24 mouse cellular contexts compared by ENCODE assay signal in the genomic region with DNA sequence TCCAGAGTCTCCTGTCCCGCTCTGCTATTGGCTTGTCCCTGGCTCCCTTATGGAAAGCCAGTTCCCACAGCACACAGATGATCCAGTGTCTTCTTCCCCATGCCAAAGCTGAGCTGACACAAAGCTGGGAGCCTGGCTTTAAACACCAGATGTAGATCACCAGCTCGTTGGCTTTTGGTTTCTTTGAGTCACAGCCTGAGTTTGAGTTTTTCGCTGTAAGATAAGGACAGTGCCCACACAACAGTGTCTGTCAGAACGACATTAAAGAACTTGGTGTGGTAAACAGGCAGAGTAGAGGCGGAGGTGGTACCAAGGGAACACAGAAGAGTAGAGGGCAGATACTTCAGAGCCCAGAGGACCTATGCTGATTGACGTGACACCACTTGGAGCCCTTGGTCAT.
"Had no signal": no experiment of that assay in that cellular context is flagged by ENCODE, and none has a peak within 500 bp of the region (broad histone marks: within the 10 kb centered on the region; RNA-seq: fewer than 3 reads in every experiment).

No protein-coding gene starts in this region.

- H3K27me3 ChIP-seq: heart, embryonic 13.5 days; heart, embryonic 15.5 days; hindbrain, embryonic 13.5 days; hindbrain, embryonic 15.5 days; kidney, embryonic 15.5 days; limb, embryonic 13.5 days; limb, embryonic 15.5 days had no signal

- H3K4me3 ChIP-seq: heart, embryonic 10.5 days; heart, embryonic 13.5 days; heart, embryonic 15.5 days; hindbrain, embryonic 13.5 days; hindbrain, embryonic 15.5 days; kidney, embryonic 15.5 days; limb, embryonic 13.5 days; limb, embryonic 15.5 days; liver, embryonic 12.5 days had no signal

- H3K4me1 ChIP-seq: liver, embryonic 12.5 days had no signal

- DNase-seq: forebrain, postnatal 0 days; gastrocnemius, postnatal 14 days; gastrocnemius, postnatal 36 days; heart, adult 18-20 months; heart, postnatal 14 days; heart, postnatal 36 days; kidney, adult 11 months; kidney, adult 2 months; kidney, postnatal 14 days; kidney, postnatal 36 days; left cerebral cortex, postnatal 4 days had no signal

- H3K9me3 ChIP-seq: heart, embryonic 10.5 days; heart, embryonic 13.5 days; heart, embryonic 15.5 days; hindbrain, embryonic 13.5 days; hindbrain, embryonic 15.5 days; kidney, embryonic 15.5 days; limb, embryonic 13.5 days; limb, embryonic 15.5 days; liver, embryonic 12.5 days had no signal

- ATAC-seq: forebrain, postnatal 0 days; hindbrain, postnatal 0 days; intestine, embryonic 16.5 days; liver, embryonic 12.5 days had no signal

- H3K27ac ChIP-seq: heart, embryonic 10.5 days; heart, embryonic 13.5 days; heart, embryonic 15.5 days; hindbrain, embryonic 13.5 days; hindbrain, embryonic 15.5 days; hindbrain, postnatal 0 days; kidney, embryonic 15.5 days; kidney, postnatal 0 days; limb, embryonic 13.5 days; limb, embryonic 15.5 days; liver, embryonic 12.5 days; liver, embryonic 14.5 days had no signal

- H3K9ac ChIP-seq: forebrain, postnatal 0 days; heart, embryonic 13.5 days; heart, embryonic 15.5 days; hindbrain, embryonic 13.5 days; hindbrain, embryonic 15.5 days; kidney, embryonic 15.5 days; limb, embryonic 13.5 days; limb, embryonic 15.5 days; liver, embryonic 12.5 days; liver, embryonic 14.5 days had no signal

- H3K36me3 ChIP-seq: heart, embryonic 10.5 days; heart, embryonic 13.5 days; heart, embryonic 15.5 days; hindbrain, embryonic 13.5 days; hindbrain, embryonic 15.5 days; kidney, embryonic 15.5 days; limb, embryonic 15.5 days; liver, embryonic 12.5 days had no signal

- H3K4me2 ChIP-seq: heart, embryonic 13.5 days; heart, embryonic 15.5 days; hindbrain, embryonic 13.5 days; hindbrain, embryonic 15.5 days; kidney, embryonic 15.5 days; limb, embryonic 13.5 days; limb, embryonic 15.5 days; liver, embryonic 12.5 days had no signal
